Mouse (Mus musculus) cerebellum, postnatal 4 days (tissue): ENCODE measurements at regions not wholly inside any gene's neighbourhood (a gene's known extent, or its start where the extent isn't known, plus 50 kb on each side); places are given as distances from the start of the nearest gene placed in this dataset.
A peak's percentile ranks its signal among the peaks of the same experiment; 100 is the strongest.
"Not testable (repeated sequence)": the region's sequence is repeated elsewhere in the genome, so short reads cannot be mapped to it uniquely, and the experiment has no call there.

Experiments
- DNase-seq, 2 experiments: peaks; one replicate each; pipeline ENCODE4 v3.0.0; 2022; ENCODE audit warnings: low spot score in 2 of 2, mixed read lengths in 1 of 2

DNA sequence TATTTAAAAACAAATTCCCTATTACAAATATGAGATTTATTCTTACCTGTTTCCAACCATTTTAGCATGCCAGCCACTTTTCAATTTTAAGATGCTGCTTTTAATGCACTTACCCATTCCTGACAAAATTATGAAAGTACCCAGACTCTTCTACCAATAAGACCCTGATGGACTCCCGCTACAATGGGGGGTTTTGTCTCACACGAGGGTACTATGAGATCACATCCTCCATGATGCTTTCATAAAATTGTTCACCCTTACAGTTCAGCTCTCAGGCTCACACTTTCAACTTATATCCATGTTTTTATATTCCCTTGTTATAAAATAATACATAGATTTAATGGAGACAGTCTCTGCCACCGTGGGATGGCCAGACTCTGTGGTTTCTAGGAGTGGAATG lies 68.1 kb upstream of the Adamts18 start:
- DNase-seq: no peak

- no peak for DNase-seq
Observed at GRCm38 (mm10) chr8:113917197-113917596, 68.7 kb upstream of the Adamts18 start.

DNA sequence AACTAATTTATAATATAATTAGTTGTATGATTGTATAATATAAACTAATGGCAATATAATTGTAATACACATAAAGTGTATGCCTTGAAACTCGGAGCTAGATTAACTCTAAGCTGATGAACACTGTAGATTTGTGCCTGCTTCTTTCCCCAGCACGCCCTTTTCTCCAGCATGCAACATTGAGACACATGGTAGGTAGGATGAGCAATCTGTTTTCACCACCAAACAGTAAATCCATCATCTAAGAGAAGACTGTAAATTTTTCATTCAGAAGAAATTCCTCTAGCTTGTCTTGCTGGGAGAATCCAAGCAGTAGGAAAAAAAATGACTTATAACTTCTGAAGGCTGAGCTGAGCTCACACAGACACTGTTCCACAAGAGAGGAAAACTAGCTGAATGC lies 71.8 kb upstream of the Adamts18 start:
- DNase-seq: no peak

- no peak for DNase-seq
Observed at GRCm38 (mm10) chr8:113923381-113923780, 74.8 kb upstream of the Adamts18 start.

DNA sequence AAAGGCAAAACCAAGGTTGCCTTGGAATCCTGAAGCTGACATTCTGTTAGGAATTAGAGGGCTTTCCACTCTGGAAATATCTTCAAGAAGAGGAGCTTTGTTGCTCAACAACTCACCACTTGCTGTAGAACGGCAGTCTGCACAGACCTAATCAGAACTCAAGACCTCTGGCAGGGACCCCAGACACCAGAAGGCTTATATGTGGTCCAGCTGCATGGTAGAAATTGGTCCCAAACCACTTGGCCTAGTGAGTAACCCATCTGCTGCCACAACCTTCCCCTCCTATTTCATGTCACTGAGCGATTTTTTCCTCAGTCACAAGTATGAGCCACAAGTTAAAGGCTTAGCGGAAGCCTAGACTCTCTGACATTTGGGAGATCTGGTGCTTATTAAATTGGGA lies 105.2 kb upstream of the Adamts18 start:
- no peak for DNase-seq

DNA sequence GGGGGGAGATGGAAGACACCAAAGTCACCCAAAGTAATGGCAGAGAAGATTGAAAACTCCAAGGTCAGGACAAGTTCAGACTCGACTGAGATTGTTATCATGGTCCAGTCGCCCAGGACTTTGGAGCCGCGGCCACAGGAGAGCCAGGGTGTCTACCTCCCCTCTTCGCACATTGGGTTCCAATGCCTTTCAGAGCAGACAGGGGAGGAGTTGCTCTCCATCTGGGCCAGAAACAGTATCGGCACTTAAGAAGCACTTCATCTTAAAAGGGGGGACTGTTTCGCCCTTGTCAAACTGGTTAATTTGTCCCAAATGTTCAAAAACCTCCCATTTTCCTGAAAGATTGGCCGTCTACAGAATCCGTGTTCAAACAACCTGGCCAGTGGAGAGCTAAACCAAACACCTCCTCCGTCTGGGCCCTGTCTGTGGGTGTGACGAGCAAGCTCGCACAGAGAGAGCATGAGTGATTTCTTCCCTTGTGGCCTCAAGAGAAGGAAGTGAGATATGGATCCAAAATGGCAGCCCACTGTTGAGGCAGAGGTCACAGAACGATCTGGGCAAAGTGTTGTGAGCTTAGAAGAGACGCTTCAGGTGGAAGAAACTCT lies 108.0 kb upstream of the Adamts18 start:
- DNase-seq: no peak

DNA sequence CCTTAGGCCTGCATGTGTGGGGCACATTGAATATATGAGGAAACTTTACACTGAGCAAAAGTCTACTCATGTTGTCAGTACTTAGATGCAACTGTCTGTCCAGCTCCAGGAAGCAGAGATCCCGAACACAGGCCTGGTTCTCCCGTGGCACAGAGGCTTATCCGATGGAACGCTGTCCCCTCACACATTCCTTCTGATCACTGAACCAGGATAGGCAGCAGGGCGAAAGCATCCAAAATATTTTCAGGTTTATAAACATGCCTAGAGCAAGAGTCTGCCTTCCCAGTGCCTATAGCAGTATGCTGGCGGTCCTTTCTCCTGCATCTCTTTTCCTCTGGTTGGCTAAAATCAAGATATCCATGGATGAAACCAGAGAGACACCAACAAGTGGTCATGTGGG lies 109.3 kb upstream of the Adamts18 start:
- DNase-seq: no peak

DNA sequence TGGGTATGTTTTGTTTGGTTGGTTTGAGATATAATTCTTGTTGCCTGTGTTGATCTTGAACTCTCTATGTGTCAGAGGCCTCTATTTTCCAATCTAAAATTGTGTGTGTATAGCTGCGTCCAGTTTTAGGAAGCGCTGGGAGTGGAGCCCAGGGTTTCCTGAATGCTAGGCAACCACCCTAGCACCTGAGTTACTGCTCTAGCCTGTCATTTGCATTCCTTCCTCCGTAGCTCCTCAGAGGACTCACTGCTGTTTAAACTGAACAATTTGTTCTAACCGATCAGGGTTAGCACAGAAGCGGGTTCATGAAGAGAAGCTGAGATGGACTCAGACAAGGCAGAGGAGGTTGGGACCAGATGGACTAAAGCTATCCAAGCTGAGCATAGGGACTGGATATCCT lies 127.3 kb upstream of the Adamts18 start:
- no peak for DNase-seq

GRCm38 (mm10) chr8:113976626-113977025 lies 128.1 kb upstream of the Adamts18 start:
- no peak for DNase-seq

- no peak for DNase-seq
Observed at GRCm38 (mm10) chr8:113977072-113977471, 128.5 kb upstream of the Adamts18 start.

DNA sequence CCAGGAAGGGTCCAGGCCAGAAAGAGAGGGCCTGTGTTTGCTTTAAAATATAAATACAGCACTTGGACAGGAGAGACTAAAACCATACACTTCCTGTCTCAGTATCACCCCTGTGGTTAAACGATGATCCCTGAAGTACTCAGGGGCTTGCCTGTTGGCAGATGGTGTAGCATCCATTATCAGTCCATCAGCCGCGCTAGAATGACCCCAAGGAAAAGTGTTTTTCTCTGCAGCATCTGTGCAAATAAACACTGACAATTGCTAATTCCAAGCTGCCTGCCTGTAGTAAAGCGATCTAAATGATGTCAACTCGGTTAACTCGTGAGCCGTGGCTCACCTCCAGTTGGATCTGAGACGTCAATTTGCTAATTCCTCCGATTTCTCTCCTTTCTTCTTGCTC lies 130.4 kb upstream of the Adamts18 start:
- no peak for DNase-seq

DNA sequence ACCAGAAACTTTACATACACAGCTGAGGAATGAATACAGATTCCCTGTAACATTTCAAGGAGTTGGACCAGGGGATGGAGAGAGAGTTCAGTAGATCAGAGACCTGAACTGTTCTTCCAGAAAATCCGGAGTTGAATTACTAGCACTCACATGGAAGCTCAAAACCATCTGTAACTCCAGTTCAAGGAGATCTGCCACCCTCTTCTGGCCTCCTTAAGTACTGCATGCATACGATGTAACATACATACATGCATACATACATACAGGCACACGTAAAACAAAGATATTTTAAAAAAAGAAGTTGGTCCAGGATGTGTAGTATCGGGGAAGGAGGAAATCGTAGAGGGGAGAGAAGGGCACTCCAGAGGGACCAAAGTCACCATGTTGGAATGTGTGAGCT lies 131.3 kb upstream of the Adamts18 start:
- no peak for DNase-seq

DNA sequence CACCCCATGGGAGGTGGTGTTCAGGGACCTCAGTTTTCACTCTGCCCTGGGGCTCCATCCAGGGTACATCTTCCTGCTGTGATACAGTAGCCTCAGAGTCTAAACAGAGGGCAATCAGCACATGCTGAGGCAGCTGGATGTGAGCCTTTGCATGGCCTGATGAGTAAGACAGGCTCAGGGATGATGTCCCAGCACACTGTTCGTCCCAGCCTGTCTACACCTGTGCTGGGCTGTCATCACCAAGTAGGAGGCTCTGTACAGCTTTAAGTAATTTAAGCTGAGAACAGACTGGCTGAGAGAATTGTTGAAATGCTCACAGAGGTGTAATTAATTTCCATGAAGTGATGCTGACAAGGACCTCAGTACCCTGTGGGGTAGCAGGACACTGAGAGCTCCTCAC lies 132.8 kb upstream of the Adamts18 start:
- no peak for DNase-seq

GRCm38 (mm10) chr8:113984845-113985244 lies 136.3 kb upstream of the Adamts18 start:
- peak; percentile 50 to 66 for DNase-seq

DNA sequence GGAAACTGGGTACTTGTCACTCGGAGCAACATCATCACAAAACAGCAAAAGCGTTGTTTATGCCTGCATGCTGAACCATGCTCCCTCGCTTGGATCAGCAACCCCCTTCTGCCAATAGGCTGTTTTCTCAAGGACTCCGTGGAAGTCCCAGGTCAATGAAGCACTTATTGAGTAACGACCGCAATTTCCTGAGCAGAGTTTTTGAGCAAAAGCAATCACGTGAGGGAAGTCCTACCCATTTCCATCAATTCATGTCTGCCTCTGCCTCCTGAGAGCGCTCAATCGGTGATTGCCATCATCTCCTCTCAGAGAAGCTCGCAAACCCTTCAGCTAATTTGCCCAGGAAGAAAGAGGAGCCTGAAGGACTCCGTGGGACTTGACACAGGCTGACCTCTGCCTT lies 136.9 kb upstream of the Adamts18 start:
- DNase-seq: no peak

DNA sequence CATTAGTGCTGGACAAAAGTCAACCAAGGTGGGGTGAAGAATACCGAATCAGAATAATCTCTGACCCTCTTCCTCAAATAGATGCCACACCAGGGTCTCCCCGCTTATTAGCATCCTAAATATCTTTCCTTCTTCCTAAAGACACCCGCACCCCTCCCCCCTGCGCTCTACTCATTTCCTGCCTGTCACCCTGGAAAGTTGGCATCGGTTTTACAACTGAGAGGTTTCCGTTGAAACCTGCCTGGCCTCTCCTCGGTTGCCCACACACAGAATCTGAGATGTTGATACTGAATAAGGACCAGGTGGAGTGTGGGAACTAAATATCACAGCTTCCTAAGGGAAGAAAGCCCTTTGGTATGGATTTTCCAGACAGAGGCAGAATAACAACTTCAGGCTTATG lies 137.4 kb upstream of the Adamts18 start:
- DNase-seq: no peak

DNA sequence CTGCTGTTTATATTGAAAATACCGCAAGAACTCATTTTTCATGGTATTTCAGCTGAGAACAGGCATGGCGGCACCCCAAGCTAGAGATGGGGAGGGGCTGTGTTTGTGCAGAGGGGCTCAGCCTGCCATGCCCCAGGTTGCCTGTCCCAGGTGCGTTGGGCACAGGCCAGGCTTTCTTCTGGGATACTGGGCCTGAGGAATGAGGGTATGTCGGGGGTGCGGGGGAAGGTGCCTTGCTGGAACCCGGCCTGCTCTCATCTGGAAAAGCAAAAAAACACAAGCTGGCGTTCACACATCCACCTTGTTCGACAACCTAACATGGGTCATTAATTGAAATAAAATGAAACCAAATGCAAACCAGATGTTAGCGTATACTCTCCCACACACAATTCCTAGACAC lies 142.2 kb upstream of the Adamts18 start:
- no peak for DNase-seq

- no peak for DNase-seq
Observed at GRCm38 (mm10) chr8:113998881-113999280, 134.5 kb upstream of the Nudt7 start.

DNA sequence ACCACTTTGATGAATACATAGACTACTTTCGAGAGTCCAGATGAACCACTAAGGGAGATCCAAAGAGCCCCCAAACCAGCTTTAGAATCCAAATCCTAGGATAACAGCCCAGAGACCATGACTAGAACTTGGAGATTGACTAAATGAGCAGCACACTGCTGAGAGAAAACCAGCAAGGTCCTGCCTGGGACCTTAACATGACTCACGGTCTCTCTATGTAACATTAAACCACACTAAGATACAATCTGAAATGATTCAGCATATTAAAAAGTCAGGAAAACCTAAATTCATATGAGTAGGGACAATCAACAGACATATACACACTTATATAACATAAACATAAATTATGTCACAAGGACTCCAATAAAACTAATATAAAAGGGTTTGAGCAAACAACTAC lies 131.7 kb upstream of the Nudt7 start:
- no peak for DNase-seq

DNA sequence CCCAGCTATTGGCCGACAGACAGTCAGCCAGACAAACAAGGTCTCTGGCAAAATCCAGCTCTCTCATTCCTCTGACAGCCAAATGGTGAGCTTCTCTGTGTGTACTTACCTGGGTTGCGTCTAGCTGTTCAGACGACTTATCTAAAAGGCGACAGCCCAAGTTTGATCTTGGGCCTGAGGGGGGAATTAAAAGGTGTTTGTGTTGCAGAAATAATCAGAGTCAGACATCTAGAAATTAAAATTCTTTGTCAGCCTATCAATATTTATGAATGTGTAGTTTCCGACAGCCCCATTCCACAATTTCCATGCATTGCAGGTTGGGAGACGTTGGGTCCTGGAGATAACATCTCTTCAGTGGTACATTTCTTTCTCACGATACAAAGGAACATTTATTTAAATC lies 128.9 kb upstream of the Nudt7 start:
- no peak for DNase-seq

DNA sequence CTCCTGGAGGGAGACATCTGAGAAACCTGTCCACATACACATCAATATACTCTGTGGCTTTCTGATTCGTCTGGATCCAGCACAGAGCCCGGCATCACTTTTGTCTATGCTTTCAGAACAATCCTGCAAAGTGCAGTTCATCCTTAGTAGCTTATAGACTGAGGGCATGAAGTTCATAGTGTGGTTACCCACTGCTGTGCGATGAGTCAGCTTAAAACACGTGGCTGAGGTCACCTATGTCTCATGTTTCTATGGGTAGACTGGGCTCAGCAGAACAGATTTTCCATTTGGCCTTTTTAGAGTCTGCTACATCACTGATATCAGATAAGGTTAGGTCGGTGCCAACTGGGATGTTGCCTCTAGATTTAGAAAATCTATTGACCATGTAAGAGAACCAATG lies 126.8 kb upstream of the Nudt7 start:
- no peak for DNase-seq

DNA sequence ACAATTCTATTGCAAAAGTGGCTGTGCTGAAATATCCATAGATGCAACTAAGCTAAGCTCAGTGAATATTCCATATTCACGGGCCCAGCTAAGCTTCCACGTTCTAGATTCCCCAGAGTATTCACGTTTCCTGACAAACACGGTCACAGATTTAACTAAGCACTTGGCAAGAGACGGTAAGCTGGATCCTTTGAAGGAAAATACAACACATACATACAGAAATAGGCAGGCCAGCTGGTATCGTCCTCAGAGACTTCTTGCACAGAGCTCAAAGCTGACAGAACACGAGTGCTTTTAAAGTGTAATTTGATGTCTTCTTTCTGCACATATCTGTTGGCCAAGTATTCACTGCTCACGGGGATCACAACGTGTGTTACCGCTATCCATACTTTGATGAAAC lies 126.3 kb upstream of the Nudt7 start:
- DNase-seq: no peak

DNA sequence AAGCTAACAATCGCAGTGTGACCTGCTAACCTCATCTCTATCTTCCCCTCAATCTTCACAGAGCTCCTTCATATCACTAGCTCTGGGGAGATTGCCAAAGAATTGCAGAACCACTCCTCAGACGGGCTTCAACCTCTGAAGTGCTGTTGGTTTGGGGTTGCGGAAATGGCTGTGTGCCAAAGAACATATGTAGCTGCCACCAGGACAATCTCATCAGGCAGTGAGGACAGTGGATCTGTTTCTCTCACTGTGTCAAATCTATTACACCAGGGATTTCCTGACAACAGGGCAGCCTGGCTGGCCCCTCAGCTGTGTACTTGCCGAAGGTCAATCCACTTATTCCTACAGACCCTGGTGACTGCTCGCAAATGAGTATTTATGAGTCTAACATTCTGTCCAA lies 115.0 kb upstream of the Nudt7 start:
- peak in 1 of 2 experiments; percentile 24 for DNase-seq

DNA sequence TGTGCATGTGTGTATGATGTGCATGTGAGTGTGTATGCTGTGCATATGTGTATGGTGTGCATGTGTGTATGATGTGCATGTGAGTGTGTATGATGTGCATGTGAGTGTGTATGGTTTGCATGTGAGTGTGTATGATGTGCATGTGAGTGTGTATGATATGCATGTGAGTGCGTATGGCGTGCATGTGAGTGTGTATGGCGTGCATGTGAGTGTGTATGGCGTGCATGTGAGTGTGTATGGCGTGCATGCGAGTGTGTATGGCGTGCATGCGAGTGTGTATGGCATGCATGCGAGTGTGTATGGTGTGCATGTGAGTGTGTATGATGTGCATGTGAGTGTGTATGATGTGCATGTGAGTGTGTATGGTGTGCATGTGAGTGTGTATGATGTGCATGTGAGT lies 103.2 kb upstream of the Nudt7 start:
- not testable (repeated sequence) for DNase-seq

GRCm38 (mm10) chr8:114052426-114052825 lies 80.9 kb upstream of the Nudt7 start:
- no peak for DNase-seq
